Mouse (Mus musculus): ENCODE measurements around the gene Iars2. TPM values are rescaled to one million over a fixed set of nuclear protein-coding genes. Genes with fewer than 3 reads are reported as not detected.

Iars2 gene
- polyA plus RNA-seq, 1 experiment from 2014 or later = 86.6 TPM

MicroRNAs encoded within 50 kb of the gene (microRNA counts, 519-probe panel; counts per million panel counts)
- microRNA mmu-miR-194 (4,182 counts per million, percentile 97 among the panel's probes with 10 or more counts), microRNA mmu-miR-664 (1,398 counts per million, percentile 10 among the panel's probes with 10 or more counts)

Small RNAs within 50 kb of the gene (microRNA-seq; reads per million reads assigned to microRNA genes)
- gene Mir194-1 (4,819 reads per million, percentile 88 among the genes with 10 or more reads in this experiment), gene Mir215 (37,887 reads per million, percentile 99 among the genes with 10 or more reads in this experiment), gene Mir664 (14.3 reads per million, percentile 26 among the genes with 10 or more reads in this experiment)

Other genes starting within 250 kb of the Iars2 start
- 25.4 and 27.3 TPM in 2 replicates for gene Rab3gap2, start 125.3 kb downstream of the Iars2 start, polyA plus RNA-seq (2015; fragmentation: Nextera tagmentation; extraction: Ambion mirVana)
- gene Bpnt1, start 2.8 kb upstream of the Iars2 start, polyA plus RNA-seq (2015; fragmentation: Nextera tagmentation; extraction: Ambion mirVana) = 345 and 365 TPM in 2 replicates
- gene Eprs, start 33.6 kb upstream of the Iars2 start, polyA plus RNA-seq (2015; fragmentation: Nextera tagmentation; extraction: Ambion mirVana) = 118 and 132 TPM in 2 replicates
- 3.0 and 3.7 TPM in 2 replicates for gene Slc30a10, start 125.5 kb upstream of the Iars2 start, polyA plus RNA-seq (2015; fragmentation: Nextera tagmentation; extraction: Ambion mirVana)